Mouse (Mus musculus) ZHBTc4 (cell line): ENCODE measurements at regions not wholly inside any gene's neighbourhood (a gene's known extent, or its start where the extent isn't known, plus 50 kb on each side); places are given as distances from the start of the nearest gene placed in this dataset.
"Not testable (repeated sequence)": the region's sequence is repeated elsewhere in the genome, so short reads cannot be mapped to it uniquely, and the experiment has no call there.

Experiments
- DNase-seq: peaks from one replicate; pipeline ENCODE4 v3.0.0-alpha.2; 2011; ENCODE audit warnings: low read depth, low spot score

DNA sequence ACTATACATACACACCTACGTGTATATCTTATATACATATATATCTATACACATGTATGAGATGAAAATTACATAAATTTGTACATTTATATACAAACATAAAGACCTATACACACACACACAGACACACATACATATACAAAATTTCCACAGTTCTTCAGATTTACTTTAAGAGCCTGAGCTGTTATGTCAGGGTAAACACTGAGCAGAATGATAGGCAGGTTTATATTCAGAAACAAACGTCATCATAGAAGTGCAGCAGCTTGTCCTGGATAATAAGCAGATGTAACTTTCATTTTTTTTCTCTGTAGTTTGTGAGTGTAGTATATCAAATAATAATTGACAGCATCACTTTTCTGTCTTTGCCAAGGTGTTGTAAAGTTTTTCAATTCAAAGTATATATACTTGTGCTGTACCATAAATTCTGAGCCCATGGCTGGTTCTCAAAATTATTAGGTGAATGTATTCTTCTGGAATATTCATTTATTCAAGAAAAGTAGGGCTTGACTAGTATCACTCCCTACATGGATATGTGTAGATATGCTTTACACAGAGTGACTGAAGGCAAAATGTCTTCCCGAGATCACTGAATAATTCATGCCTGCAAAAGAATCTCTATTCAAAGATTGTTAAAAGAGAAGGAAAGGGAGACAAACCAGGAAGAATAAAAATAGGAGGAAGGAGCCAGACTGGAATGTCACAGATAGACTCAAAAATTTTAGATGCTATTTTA, 583.8 kb upstream of the Brinp3 start:
- DNase-seq, result no peak

DNA sequence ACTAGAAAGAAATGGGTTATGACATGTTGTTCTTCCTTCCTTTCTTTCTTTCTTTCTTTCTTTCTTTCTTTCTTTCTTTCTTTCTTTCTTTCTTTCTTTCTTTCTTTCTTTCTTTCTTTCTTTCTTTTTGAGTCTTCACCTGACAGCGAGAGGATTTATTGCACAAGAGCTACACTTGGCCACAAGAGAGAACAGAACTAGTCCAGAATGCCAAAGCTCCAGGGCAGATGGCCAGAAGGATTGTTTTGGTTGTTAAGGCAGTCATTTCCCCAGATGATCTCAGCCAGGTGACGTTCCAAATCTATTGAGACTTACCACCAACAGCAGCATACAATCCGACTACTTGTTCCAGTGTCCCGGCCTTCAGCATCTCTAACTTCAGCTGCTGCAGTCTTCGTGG, 558.8 kb upstream of the Brinp3 start:
- no peak for DNase-seq

DNA sequence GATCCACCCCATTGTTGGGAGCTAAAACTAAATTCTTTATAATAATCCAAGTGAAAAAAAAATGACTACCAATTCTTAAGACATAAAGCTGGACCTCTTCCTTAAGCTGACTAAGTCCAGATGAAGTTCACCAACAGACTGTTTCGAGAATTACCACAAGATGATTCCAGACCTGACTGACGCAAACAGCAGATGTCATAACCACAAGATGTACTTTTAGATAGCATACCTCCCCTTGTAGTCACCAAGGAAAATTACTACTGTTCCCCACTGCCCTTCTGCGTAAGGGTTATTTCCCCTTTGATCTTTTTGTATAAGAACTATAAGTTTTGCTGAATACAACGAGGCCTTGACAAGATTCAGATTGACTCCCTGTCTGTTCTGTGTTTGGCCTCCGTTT, 536.8 kb upstream of the Brinp3 start:
- DNase-seq, result not testable (repeated sequence)

DNA sequence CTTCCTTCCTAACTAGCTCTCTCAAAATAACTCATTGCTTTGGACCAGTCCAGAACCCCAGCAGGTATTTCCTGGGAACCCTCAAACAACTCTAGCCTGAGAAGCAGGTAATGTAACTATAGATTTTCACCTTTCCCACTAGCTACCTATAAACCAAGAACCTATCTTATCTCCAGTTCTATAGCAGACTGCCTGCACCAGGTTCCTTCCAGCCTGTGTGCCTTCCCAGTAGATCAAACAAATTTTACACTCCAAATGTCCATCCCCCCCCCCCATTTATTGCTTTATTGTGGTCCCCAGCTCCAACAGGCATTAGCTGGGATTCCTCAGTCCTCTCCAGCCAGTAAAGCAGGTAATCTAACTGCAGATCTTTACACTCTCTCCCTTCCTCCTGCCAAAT, 532.3 kb upstream of the Brinp3 start:
- no peak for DNase-seq

DNA sequence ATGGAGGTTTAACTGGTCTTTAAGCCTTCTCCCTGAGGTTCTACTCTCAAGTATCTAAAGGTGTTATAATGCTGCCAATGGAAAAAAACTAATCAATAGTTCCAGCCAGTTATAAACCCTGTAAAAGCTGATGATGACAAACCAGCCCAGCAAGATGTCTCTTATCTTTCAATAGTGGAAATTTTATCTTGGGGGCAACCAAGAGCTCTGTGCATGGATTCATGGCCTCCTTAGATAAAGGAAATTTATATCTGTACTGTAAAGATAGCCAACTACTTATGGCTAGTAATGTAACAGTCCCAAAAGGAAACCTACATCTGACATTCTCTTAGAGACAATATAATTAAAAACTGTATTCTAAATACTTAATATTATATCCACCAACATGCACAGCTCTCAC, 526.5 kb upstream of the Brinp3 start:
- no peak for DNase-seq

DNA sequence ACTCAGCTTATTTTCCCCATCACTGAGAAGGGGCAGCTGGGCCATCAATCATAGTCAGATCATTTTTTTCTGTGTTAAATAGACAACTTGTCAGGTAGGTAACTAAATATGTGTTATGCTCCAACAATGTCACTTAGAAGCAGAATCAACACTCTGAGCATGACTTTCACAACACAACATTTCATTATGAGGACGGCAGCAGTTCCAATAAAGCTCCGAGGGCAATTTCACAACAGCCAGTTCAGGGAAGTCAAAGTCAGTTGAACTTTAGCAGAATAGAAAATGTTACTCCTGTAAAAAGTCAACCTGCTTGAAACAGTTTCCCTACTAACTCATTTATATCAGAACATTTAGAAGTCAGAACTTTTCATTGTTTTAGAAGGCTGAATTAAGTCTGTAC, 522.1 kb upstream of the Brinp3 start:
- DNase-seq, result no peak

DNA sequence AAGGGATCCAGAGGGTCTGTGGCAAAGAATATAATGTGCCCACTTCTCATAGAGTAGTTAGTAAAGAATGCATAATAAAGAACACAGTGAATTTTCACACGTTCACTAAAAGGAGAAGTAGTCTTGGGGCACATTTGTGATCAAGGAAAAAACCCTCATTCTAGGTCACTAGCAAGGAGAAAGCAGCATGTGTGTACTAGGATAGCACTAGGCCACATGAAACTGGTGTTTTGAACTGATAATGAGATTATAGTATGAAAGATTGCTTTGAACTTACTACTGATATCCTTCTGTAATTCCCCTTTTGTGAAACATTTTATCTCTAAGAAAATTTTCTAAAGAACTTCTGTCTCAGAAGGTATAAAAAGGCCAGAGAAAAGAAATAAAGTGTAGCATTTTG, 492.6 kb upstream of the Brinp3 start:
- DNase-seq, result peak; percentile 2

DNA sequence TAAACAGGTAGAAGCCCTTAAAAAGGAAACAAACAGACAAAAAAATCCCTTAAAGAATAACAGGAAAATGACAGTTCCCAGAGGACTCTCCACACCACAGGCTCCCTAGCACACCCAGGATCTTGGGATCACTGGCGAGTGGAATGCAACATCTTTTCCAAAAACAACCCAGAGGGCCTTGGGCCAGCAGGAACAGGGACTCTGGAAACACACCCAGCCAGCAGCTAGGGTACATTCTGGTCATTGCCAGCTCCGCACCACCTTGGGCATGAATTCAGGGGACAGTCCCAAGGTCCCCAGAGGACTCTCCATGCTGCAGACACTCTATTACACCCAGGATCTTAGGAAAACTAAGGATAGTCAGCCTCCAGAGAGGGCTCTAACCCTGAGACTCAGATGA, 479.5 kb upstream of the Brinp3 start:
- DNase-seq, result no peak

DNA sequence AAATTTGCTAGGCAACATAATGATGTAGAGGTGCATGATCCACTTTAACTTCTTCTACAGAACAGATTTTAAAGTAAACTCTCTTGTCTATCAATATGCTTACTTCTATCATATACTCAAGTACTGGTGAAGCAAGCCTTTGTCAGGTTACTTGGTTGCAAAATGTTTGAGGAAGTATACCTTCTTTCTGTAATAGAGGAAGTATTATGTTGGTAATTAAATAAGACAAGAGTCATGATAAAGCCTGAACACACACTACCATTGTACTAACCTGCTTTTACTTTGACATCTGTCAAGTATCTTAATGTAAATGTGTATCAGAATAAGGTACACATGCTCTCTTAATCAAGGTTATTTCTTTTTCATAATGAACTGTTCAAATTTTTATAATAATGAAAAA, 467.9 kb upstream of the Brinp3 start:
- DNase-seq, result no peak

DNA sequence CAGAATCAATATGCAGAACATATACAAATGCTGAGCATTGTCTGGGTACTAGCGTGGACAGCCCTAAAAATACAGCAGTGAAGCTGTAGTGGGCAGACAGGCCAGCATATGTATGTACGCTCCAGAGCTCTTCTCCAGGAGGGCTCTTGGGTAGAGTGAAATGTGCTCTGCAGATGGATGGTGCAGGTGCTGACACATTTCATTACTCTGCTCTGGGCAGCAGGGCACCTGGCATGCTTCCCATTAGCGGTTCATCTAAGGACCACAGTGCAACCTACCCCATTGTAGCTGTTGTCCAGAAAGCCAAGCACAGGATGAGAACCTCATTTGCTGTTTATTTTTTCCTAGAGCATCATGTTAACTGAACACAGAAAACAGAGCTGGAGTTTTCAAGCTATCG, 466.9 kb upstream of the Brinp3 start:
- DNase-seq, result no peak

DNA sequence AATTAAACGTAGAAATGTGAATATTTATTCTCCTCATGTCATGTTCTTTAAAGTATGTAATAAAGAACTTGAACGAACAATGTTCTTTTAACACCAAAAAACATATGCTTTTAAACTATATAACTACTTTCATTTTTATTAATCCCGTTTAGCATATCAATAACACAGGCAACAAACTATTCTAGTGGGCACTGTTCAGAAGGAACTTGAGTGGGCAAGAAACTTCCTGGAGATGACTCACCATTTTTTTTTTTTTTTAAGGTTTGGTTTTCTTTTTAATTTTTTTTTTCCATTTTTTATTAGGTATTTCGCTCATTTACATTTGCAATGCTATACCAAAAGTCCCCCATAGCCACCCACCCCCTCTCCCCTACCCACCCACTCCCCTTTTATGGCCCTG, 462.2 kb upstream of the Brinp3 start:
- not testable (repeated sequence) for DNase-seq

DNA sequence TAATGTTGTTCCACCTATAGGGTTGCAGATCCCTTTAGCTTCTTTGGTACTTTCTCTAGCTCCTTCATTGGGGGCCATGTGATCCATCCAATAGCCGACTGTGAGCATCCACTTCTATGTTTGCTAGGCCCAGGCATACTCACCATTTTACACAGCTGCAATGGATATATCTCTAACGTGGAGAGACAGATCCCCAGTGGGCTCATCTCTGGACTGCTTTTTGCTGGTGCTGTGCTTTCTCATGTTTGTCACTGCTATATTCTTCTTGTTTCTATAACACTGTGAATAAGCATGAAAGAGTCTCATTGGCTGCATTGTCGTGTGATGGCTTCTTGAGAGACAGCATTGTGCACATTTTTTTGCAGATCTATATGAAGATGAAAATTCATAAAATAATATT, 461.6 kb upstream of the Brinp3 start:
- not testable (repeated sequence) for DNase-seq

DNA sequence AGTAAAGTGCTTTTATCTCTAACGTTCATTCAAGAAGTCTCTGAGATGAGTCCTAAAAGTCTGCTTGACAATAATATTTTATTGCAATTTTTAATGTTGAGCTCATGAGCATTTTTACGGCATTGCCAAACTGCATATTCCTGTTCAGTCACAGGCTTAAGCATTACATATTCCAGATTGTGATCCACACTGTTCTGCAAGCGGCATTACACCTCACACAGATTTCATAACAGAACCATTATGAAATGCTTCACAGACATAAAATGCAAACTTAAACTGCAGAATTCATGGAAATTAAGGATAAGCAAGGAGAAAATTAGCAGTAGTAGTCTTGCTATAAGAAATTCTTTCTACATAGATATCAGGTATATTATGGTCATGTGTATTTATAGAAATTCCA, 442.1 kb upstream of the Brinp3 start:
- no peak for DNase-seq
